Mouse (Mus musculus): ENCODE measurements around the gene Slfn1. TPM values are rescaled to one million over a fixed set of nuclear protein-coding genes. Genes with fewer than 3 reads are reported as not detected.

Slfn1 gene
- polyA plus RNA-seq (2014; fragmentation: Illumina TruSeq; extraction: RNeasy Lipid Tissue Mini Kit (QIAGEN cat#74804); ENCODE audit: low read depth, low replicate concordance): 0.55 TPM

DNA sequence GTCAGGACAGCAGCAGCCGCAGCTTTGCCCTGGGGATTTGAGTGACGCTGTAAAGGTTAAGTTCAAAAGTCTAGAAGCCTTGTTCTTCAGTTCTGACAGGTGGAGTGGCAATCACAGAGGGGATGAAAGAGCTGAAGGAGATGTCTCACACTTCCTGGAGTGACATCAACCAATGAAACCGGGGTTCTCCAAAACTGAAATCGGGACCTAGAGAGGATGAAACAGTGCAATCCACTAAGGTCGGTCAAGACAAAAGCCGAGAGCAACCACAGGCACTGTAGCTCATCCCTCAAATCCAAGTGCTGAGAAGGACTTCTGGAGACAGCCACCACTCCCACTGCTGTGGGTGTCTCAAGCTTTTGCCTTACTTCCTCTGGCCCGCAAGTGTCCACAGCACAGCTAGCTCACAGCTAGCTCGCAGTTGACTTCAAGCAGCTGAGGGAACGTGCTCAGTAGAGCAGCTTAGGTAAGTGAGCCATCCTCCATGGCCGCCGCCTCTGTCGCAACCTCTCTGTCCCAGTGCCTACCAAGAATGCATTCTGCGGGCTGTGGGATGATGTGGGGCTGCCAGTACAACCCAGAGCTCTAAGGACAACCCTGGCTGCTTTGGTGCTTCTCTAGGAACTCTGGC is at the start of gene Slfn1:
Gene Slfn1 (plus strand): TSS at position 253 of the 631 bp plus-strand sequence.

Other genes starting within 250 kb of the Slfn1 start
- gene Rffl, start 245.6 kb upstream of the Slfn1 start, polyA plus RNA-seq (2014; fragmentation: Illumina TruSeq; extraction: RNeasy Lipid Tissue Mini Kit (QIAGEN cat#74804); ENCODE audit: low read depth, low replicate concordance): 2.9 TPM
- 11.0 TPM for gene Rad51d, start 226.2 kb upstream of the Slfn1 start, polyA plus RNA-seq (2014; fragmentation: Illumina TruSeq; extraction: RNeasy Lipid Tissue Mini Kit (QIAGEN cat#74804); ENCODE audit: low read depth, low replicate concordance)
- not detected for gene Fndc8, start 224.7 kb upstream of the Slfn1 start, polyA plus RNA-seq (2014; fragmentation: Illumina TruSeq; extraction: RNeasy Lipid Tissue Mini Kit (QIAGEN cat#74804); ENCODE audit: low read depth, low replicate concordance)
- 21.4 TPM for gene Nle1, start 208.4 kb upstream of the Slfn1 start, polyA plus RNA-seq (2014; fragmentation: Illumina TruSeq; extraction: RNeasy Lipid Tissue Mini Kit (QIAGEN cat#74804); ENCODE audit: low read depth, low replicate concordance)
- gene Unc45b, start 206.3 kb upstream of the Slfn1 start, polyA plus RNA-seq (2014; fragmentation: Illumina TruSeq; extraction: RNeasy Lipid Tissue Mini Kit (QIAGEN cat#74804); ENCODE audit: low read depth, low replicate concordance): 197 TPM
- 57.8 TPM for gene Slfn5, start 165.5 kb upstream of the Slfn1 start, polyA plus RNA-seq (2014; fragmentation: Illumina TruSeq; extraction: RNeasy Lipid Tissue Mini Kit (QIAGEN cat#74804); ENCODE audit: low read depth, low replicate concordance)
- 1.2 TPM for gene Slfn9, start 125.0 kb upstream of the Slfn1 start, polyA plus RNA-seq (2014; fragmentation: Illumina TruSeq; extraction: RNeasy Lipid Tissue Mini Kit (QIAGEN cat#74804); ENCODE audit: low read depth, low replicate concordance)
- gene Slfn8, start 96.0 kb upstream of the Slfn1 start, polyA plus RNA-seq (2014; fragmentation: Illumina TruSeq; extraction: RNeasy Lipid Tissue Mini Kit (QIAGEN cat#74804); ENCODE audit: low read depth, low replicate concordance): 2.1 TPM
- 7.0 TPM for gene Slfn2, start 51.7 kb upstream of the Slfn1 start, polyA plus RNA-seq (2014; fragmentation: Illumina TruSeq; extraction: RNeasy Lipid Tissue Mini Kit (QIAGEN cat#74804); ENCODE audit: low read depth, low replicate concordance)
- gene Slfn4, start 58.3 kb downstream of the Slfn1 start, polyA plus RNA-seq (2014; fragmentation: Illumina TruSeq; extraction: RNeasy Lipid Tissue Mini Kit (QIAGEN cat#74804); ENCODE audit: low read depth, low replicate concordance): 0.39 TPM
- 4.6 TPM for gene Slfn3, start 74.5 kb downstream of the Slfn1 start, polyA plus RNA-seq (2014; fragmentation: Illumina TruSeq; extraction: RNeasy Lipid Tissue Mini Kit (QIAGEN cat#74804); ENCODE audit: low read depth, low replicate concordance)
- not detected for gene Slfn14, start 169.9 kb downstream of the Slfn1 start, polyA plus RNA-seq (2014; fragmentation: Illumina TruSeq; extraction: RNeasy Lipid Tissue Mini Kit (QIAGEN cat#74804); ENCODE audit: low read depth, low replicate concordance)
- gene Ap2b1, start 182.2 kb downstream of the Slfn1 start, polyA plus RNA-seq (2014; fragmentation: Illumina TruSeq; extraction: RNeasy Lipid Tissue Mini Kit (QIAGEN cat#74804); ENCODE audit: low read depth, low replicate concordance): 27.5 TPM
- gene Pex12, start 185.7 kb downstream of the Slfn1 start, polyA plus RNA-seq (2014; fragmentation: Illumina TruSeq; extraction: RNeasy Lipid Tissue Mini Kit (QIAGEN cat#74804); ENCODE audit: low read depth, low replicate concordance): 10.0 TPM